Mouse (Mus musculus): ENCODE measurements around the gene Spint5. TPM values are rescaled to one million over a fixed set of nuclear protein-coding genes. Genes with fewer than 3 reads are reported as not detected.

Gene Spint5
- polyA plus RNA-seq, 2 experiments, result not detected

- WGBS (ENCODE audit: insufficient replicate concordance), result 82% methylated on average over 2 of the region's 2 CpGs
- peaks cover 20 to 22% of the 10 kb centered on the region in 2 experiments for H3K4me1 ChIP-seq (replicated peaks; ENCODE audit: control insufficient read depth in 2 of 2, insufficient read depth in 2 of 2, low read length in 1 of 2)
- no peaks in the 10 kb centered on the region for H3K9me3 ChIP-seq (ENCODE audit: control insufficient read depth, low read length)
- TF ChIP-seq EP300 (IDR thresholded peaks at IDR 0.05; ENCODE audit: low read depth) (no peak), CTCF (IDR thresholded peaks at IDR 0.05; ENCODE audit: low read depth) (no peak)
- no peak overlapping the region for H3K9ac ChIP-seq (replicated peaks)
- DNase-seq (ENCODE audit: low read depth in 3 of 3, low spot score in 3 of 3) (no peak), ATAC-seq (ENCODE audit: insufficient read depth) (no peak)
- H3K27ac ChIP-seq, result peak overlapping the region; percentile 7; the same call in 1 of the 2 replicates
- no peak overlapping the region for H3K4me3 ChIP-seq (ENCODE audit: insufficient read depth in 1 of 2, low read depth in 2 of 2, low read length in 2 of 2)
- H3K4me2 ChIP-seq (ENCODE audit: low read depth), result no peak overlapping the region
- peaks cover 92% of the 10 kb centered on the region for H3K36me3 ChIP-seq (replicated peaks; ENCODE audit: control insufficient read depth, insufficient read depth, low read depth)
- no peaks in the 10 kb centered on the region for H3K27me3 ChIP-seq (ENCODE audit: control insufficient read depth, insufficient read depth, low read length)
These were observed 39.7 kb downstream of the Spint5 start for GRCm38 (mm10) chr2:164754800-164755199.

DNA sequence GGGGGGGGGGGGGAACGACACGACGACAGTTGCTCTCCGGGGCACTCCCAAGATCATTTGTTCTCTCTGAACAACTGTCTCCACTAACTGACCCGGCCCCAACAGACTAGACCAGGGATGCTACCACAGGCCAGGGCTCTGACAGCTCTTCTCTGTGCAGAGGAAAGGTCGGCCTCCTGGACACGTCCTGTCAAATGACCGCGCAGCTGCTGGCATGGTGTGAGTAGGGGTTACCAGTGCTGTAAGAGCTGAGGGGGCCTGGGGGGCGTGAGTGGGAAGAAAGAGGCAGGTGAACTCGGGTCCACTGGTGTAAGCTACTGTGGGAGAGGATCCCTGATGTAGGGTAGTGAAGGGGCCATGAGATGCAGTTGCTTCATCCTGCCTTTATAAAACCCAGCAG, 42.7 kb downstream of the Spint5 start:
- peak overlapping the region; percentile 92 for H3K27ac ChIP-seq
- peaks cover 48 to 50% of the 10 kb centered on the region in 2 experiments for H3K4me1 ChIP-seq (replicated peaks; ENCODE audit: control insufficient read depth in 2 of 2, insufficient read depth in 2 of 2, low read length in 1 of 2)
- H3K9ac ChIP-seq (replicated peaks), result peak overlapping the region; percentile 73

GRCm38 (mm10) chr2:164758692-164759091, 43.6 kb downstream of the Spint5 start:
- peak overlapping the region; percentile 92 for H3K27ac ChIP-seq
- ATAC-seq (ENCODE audit: insufficient read depth) (peak; percentile 65), DNase-seq (ENCODE audit: low read depth in 3 of 3, low spot score in 3 of 3) (peak; percentile 75 to 79 (median 75))
- H3K9ac ChIP-seq (replicated peaks), result peak overlapping the region; percentile 73
- peaks cover 93% of the 10 kb centered on the region for H3K36me3 ChIP-seq (replicated peaks; ENCODE audit: control insufficient read depth, insufficient read depth, low read depth)
- 50% methylated on average over 1 of the region's 1 CpGs for WGBS (ENCODE audit: insufficient replicate concordance)
- peaks cover 53 to 58% of the 10 kb centered on the region in 2 experiments for H3K4me1 ChIP-seq (replicated peaks; ENCODE audit: control insufficient read depth in 2 of 2, insufficient read depth in 2 of 2, low read length in 1 of 2)
- H3K9me3 ChIP-seq (ENCODE audit: control insufficient read depth, low read length), result no peaks in the 10 kb centered on the region
- peak overlapping the region; percentile 7 to 23; a peak in 2 of 4 replicates for H3K4me3 ChIP-seq (ENCODE audit: insufficient read depth in 1 of 2, low read depth in 2 of 2, low read length in 2 of 2)
- peak overlapping the region; percentile 63 for H3K4me2 ChIP-seq (ENCODE audit: low read depth)
- H3K27me3 ChIP-seq (ENCODE audit: control insufficient read depth, insufficient read depth, low read length), result no peaks in the 10 kb centered on the region
- no peak for TF ChIP-seq CTCF (IDR thresholded peaks at IDR 0.05; ENCODE audit: low read depth)
- peak; percentile 86 for TF ChIP-seq EP300 (IDR thresholded peaks at IDR 0.05; ENCODE audit: low read depth)

More for the DNA sequence above, 42.7 kb downstream of the Spint5 start:
- H3K4me2 ChIP-seq (ENCODE audit: low read depth), result peak overlapping the region; percentile 63; the same call in 1 of the 2 replicates
- no peak overlapping the region for H3K4me3 ChIP-seq (ENCODE audit: insufficient read depth in 1 of 2, low read depth in 2 of 2, low read length in 2 of 2)
- DNase-seq (ENCODE audit: low read depth in 3 of 3, low spot score in 3 of 3), result no peak
- WGBS (ENCODE audit: insufficient replicate concordance), result 92% methylated on average over 11 of the region's 11 CpGs
- TF ChIP-seq CTCF (IDR thresholded peaks at IDR 0.05; ENCODE audit: low read depth) (no peak), EP300 (IDR thresholded peaks at IDR 0.05; ENCODE audit: low read depth) (no peak)
- H3K27me3 ChIP-seq (ENCODE audit: control insufficient read depth, insufficient read depth, low read length), result no peaks in the 10 kb centered on the region
- ATAC-seq (ENCODE audit: insufficient read depth), result no peak
- H3K9me3 ChIP-seq (ENCODE audit: control insufficient read depth, low read length), result no peaks in the 10 kb centered on the region
- peaks cover 93% of the 10 kb centered on the region for H3K36me3 ChIP-seq (replicated peaks; ENCODE audit: control insufficient read depth, insufficient read depth, low read depth)

DNA sequence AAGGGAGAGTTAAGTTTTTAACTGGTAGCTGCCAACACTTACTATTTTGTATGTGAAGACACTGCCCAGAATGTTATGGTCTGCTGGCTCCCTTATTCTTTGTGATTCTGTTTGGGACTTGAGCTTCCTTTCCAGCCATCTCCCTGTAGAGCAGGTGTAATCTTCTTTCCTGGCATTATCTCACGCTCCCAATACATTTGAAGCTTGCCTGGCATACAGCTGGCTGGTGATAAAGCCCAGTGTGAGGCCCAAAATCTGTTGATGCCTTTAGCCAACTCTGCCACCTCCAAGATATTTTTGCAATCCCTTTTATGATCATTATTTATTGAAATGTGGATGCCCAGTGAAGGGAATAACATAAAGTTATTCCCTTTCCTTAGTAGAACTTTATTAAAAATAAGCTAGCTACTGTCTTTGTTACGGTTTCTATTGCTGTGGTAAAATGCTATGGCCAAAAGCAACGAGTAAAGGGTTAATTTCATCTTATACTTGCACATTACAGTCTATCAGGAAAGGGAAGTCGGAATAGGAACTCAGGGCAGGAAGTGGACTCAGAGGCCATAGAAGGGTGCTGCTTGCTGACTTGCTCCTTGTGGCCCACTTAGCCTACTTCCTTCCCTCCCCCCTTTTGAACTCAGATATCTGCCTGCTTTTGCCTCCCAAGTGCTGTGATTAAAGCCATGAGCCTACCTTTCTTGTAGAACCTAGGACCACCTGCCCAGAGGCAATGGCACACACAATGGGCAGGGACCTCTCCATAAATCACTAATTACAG, 45.1 kb downstream of the Spint5 start:
- TF ChIP-seq EP300 (IDR thresholded peaks at IDR 0.05; ENCODE audit: low read depth) (peak; percentile 99), CTCF (IDR thresholded peaks at IDR 0.05; ENCODE audit: low read depth) (no peak)
- peak; percentile 72 for ATAC-seq (ENCODE audit: insufficient read depth)
- peak overlapping the region in 1 of 2 experiments; percentile 15; a peak in 2 of 4 replicates for H3K4me3 ChIP-seq (ENCODE audit: insufficient read depth in 1 of 2, low read depth in 2 of 2, low read length in 2 of 2)

DNA sequence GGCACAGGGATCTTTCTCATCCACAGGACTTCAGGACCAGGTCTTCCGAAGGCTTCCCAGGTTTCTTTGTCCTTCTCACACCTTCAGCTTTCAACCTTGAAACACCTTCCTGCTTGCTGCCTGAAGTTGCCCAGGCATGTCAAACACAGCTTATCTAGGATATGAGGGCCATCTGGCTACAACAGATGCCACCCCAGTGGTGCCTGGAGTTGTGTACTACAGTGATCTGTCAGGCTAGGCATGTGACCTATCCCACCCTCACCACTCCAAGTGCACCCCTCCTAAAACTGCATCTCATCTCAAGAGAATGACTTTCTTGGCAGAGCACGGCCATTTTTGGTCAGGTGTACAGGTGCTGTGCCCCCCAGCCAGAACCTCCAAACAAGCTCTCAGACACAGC, 46.4 kb downstream of the Spint5 start:
- H3K9me3 ChIP-seq (ENCODE audit: control insufficient read depth, low read length), result no peaks in the 10 kb centered on the region
- WGBS (ENCODE audit: insufficient replicate concordance), result 62% methylated on average over 2 of the region's 2 CpGs
- TF ChIP-seq CTCF (IDR thresholded peaks at IDR 0.05; ENCODE audit: low read depth) (peak; percentile 3; the same call in 1 of the 2 replicates), EP300 (IDR thresholded peaks at IDR 0.05; ENCODE audit: low read depth) (peak; percentile 94)
- ATAC-seq (ENCODE audit: insufficient read depth) (peak; percentile 88), DNase-seq (ENCODE audit: low read depth in 3 of 3, low spot score in 3 of 3) (peak; percentile 78 to 82 (median 81))
- H3K27ac ChIP-seq, result peak overlapping the region; percentile 92
- no peaks in the 10 kb centered on the region for H3K27me3 ChIP-seq (ENCODE audit: control insufficient read depth, insufficient read depth, low read length)
- no peak overlapping the region for H3K4me3 ChIP-seq (ENCODE audit: insufficient read depth in 1 of 2, low read depth in 2 of 2, low read length in 2 of 2)
- peak overlapping the region; percentile 73 for H3K9ac ChIP-seq (replicated peaks)
- peaks cover 86% of the 10 kb centered on the region for H3K36me3 ChIP-seq (replicated peaks; ENCODE audit: control insufficient read depth, insufficient read depth, low read depth)
- H3K4me2 ChIP-seq (ENCODE audit: low read depth), result peak overlapping the region; percentile 61
- H3K4me1 ChIP-seq (replicated peaks; ENCODE audit: control insufficient read depth in 2 of 2, insufficient read depth in 2 of 2, low read length in 1 of 2), result peaks cover 53 to 59% of the 10 kb centered on the region in 2 experiments

More for the DNA sequence above, 45.1 kb downstream of the Spint5 start:
- peak overlapping the region; percentile 63 for H3K4me2 ChIP-seq (ENCODE audit: low read depth)
- H3K36me3 ChIP-seq (replicated peaks; ENCODE audit: control insufficient read depth, insufficient read depth, low read depth), result peaks cover 86% of the 10 kb centered on the region
- 30% methylated on average over 4 of the region's 4 CpGs for WGBS (ENCODE audit: insufficient replicate concordance)
- no peaks in the 10 kb centered on the region for H3K9me3 ChIP-seq (ENCODE audit: control insufficient read depth, low read length)
- H3K9ac ChIP-seq (replicated peaks), result peak overlapping the region; percentile 73
- H3K27ac ChIP-seq, result peak overlapping the region; percentile 92
- no peaks in the 10 kb centered on the region for H3K27me3 ChIP-seq (ENCODE audit: control insufficient read depth, insufficient read depth, low read length)
- DNase-seq (ENCODE audit: low read depth in 3 of 3, low spot score in 3 of 3), result peak; percentile 85 to 89 (median 87)
- peaks cover 53 to 59% of the 10 kb centered on the region in 2 experiments for H3K4me1 ChIP-seq (replicated peaks; ENCODE audit: control insufficient read depth in 2 of 2, insufficient read depth in 2 of 2, low read length in 1 of 2)
